Mouse (Mus musculus) hindbrain, postnatal 0 days (tissue): ENCODE measurements around the gene Pcdh9. TPM values are rescaled to one million over a fixed set of nuclear protein-coding genes. Genes with fewer than 3 reads are reported as not detected.

Source experiments
- ATAC-seq: fragments of 200-750 bp; cut with Nextera tagmentation; 2 replicates; pipeline ENCODE4 v1.8.0; 2017; ENCODE audit warnings: mild to moderate bottlenecking, moderate TSS enrichment, moderate library complexity
- DNase-seq: peaks from one replicate; pipeline ENCODE4 v3.0.0-alpha.2; 2015; ENCODE audit warnings: low spot score
- H3K27ac ChIP-seq: fragments of 300-500 bp; sonication (generic); 2 replicates; pipeline ENCODE4 v1.5.1; 2014; ENCODE audit warnings: mild to moderate bottlenecking
- H3K27me3 ChIP-seq: fragments of 300-500 bp; sonication (generic); 2 replicates; pipeline ENCODE4 v1.6.1; 2014; ENCODE audit warnings: low read length, mixed read lengths; ENCODE audit not compliant: insufficient read depth
- H3K36me3 ChIP-seq: fragments of 300-500 bp; sonication (generic); 2 replicates; pipeline ENCODE4 v1.6.1; 2014; ENCODE audit warnings: low read length, mixed read lengths; ENCODE audit not compliant: insufficient read depth
- H3K4me1 ChIP-seq: fragments of 300-500 bp; sonication (generic); 2 replicates; pipeline ENCODE4 v1.6.1; 2014; ENCODE audit warnings: antibody characterized with exemption, low read length, mixed read lengths; ENCODE audit not compliant: insufficient read depth
- H3K4me2 ChIP-seq: fragments of 300-500 bp; sonication (generic); 2 replicates; pipeline ENCODE4 v1.6.1; 2014; ENCODE audit warnings: low read depth, mild to moderate bottlenecking, low read length, moderate library complexity, mixed read lengths
- H3K4me3 ChIP-seq: fragments of 300-500 bp; sonication (generic); 2 replicates; pipeline ENCODE4 v1.5.1; 2014; ENCODE audit warnings: low read length
- H3K9ac ChIP-seq: fragments of 300-500 bp; sonication (generic); replicated peaks from 2 replicates; pipeline ENCODE4 v1.6.1; 2014; ENCODE audit warnings: mild to moderate bottlenecking, low read length, moderate library complexity, mixed read lengths
- H3K9me3 ChIP-seq: fragments of 300-500 bp; sonication (generic); 2 replicates; pipeline ENCODE4 v1.6.1; 2016; ENCODE audit warnings: low read length, mixed read lengths
- CTCF ChIP-seq: IDR thresholded peaks from 2 replicates; pipeline ENCODE4 v1.5.1; 2016; ENCODE audit warnings: antibody characterized with exemption, control low read depth, low read depth
- WGBS: fragments of 180-500 bp; shearing (Covaris S2); extraction: QIAGEN DNeasy Blood & Tissue Kit; methylation state at CpG from one replicate; pipeline ENCODE4 v1.1.7; 2014; 5-methylcytosine and 5-hydroxymethylcytosine counted together
- polyA plus RNA-seq: library from polyadenylated mRNA; unstranded; fragments of >200 nt; fragmentation: Nextera tagmentation; extraction: Ambion mirVana; gene quantifications from 2 replicates; pipeline ENCODE4 v1.2.1, GENCODE M21; 2015
- total RNA-seq: library from RNA; depleted of rRNA; stranded (reverse); fragments of >200 nt; gene quantifications from 2 replicates; pipeline ENCODE4 v1.2.3, GENCODE M21; 2014

The Pcdh9 gene
- total and polyA plus RNA-seq, 2 experiments from 2014 or later, result 129 to 149 TPM

GRCm38 (mm10) chr14:93092806-93093205 is 797.7 kb downstream of the Pcdh9 start:
- Histone ChIP-seq H3K9ac (no peak overlapping the region), H3K27me3 (no peaks in the 10 kb centered on the region), H3K27ac (no peak overlapping the region), H3K9me3 (no peaks in the 10 kb centered on the region), H3K4me1 (no peaks in the 10 kb centered on the region), H3K4me2 (no peak overlapping the region), H3K36me3 (no peaks in the 10 kb centered on the region), H3K4me3 (no peak overlapping the region)
- DNase-seq, result no peak
- 86% methylated on average over 4 of the region's 4 CpGs for WGBS
- ATAC-seq, result no peak
- no peak for TF ChIP-seq CTCF

DNA sequence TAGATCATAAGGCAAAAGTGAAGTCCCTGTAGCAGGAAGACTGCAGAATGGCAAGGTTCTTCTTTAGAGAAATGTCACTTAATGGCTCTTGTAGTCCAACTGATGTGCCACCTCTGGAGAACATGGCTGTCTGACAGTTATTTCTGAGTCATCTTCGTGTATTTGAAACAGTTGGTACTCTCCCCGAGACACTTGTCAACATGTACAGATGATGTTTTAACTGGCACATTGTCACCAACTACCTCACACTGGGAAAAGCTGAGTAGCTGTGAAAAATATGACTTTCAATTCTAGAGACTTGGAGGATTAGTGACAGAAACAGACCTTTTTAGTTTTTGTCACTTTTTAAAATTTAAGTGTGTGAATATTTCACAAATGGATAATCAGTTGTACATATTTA is 804.8 kb downstream of the Pcdh9 start:
- no peak for DNase-seq
- no peak for ATAC-seq
- Histone ChIP-seq H3K4me3 (no peak overlapping the region), H3K36me3 (no peaks in the 10 kb centered on the region), H3K9ac (no peak overlapping the region), H3K27ac (no peak overlapping the region), H3K4me2 (no peak overlapping the region), H3K27me3 (no peaks in the 10 kb centered on the region), H3K4me1 (no peaks in the 10 kb centered on the region), H3K9me3 (no peaks in the 10 kb centered on the region)
- 58% methylated on average over 2 of the region's 2 CpGs for WGBS
- no peak for TF ChIP-seq CTCF

DNA sequence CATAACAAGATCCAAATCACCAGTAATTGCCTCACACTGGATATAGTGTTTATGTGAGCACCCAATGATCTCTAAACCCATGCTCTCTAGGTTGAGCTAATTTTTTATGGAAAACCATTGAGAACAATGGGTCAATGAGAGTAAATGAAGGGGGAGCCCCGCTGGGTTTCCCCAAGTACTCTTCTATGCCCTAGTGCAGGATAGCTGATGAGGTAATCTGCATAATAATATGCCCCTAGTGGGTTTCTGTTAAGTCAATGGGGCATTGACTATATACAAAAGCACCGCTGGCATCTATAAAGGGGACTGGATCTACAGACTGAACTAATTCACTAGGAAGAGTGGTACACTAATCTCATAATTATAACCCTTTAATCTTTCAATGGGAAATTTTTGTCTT is 807.3 kb downstream of the Pcdh9 start:
- no peak overlapping the region for H3K9ac ChIP-seq
- H3K4me3 ChIP-seq, result no peak overlapping the region
- no peaks in the 10 kb centered on the region for H3K9me3 ChIP-seq
- no peaks in the 10 kb centered on the region for H3K36me3 ChIP-seq
- H3K4me2 ChIP-seq, result no peak overlapping the region
- ATAC-seq (no peak), DNase-seq (no peak)
- no peak for TF ChIP-seq CTCF
- no peaks in the 10 kb centered on the region for H3K4me1 ChIP-seq
- no peak overlapping the region for H3K27ac ChIP-seq
- H3K27me3 ChIP-seq, result no peaks in the 10 kb centered on the region
- WGBS, result 4% methylated on average over 2 of the region's 2 CpGs

DNA sequence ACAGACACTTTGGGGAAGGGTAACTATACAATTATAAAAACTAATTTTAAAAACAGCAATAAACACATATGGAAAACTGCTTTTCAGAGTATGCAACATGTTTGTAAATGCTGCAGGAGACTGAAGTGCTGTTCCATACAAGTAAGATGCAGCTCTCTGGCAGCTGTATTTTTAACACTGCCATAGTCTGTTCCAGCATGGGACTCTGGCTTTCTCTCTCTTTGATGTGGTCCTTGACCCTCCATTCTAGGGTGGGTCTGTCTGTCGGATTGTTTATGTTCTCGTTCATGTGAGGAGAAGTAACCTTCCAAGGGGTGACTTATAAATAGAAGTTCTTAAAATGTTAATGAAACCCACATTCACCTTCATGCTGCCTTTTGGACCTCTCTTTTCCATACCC is 809.6 kb downstream of the Pcdh9 start:
- no peaks in the 10 kb centered on the region for H3K27me3 ChIP-seq
- 32% methylated on average over 2 of the region's 2 CpGs for WGBS
- no peak for DNase-seq

GRCm38 (mm10) chr14:93075761-93076160 is 814.7 kb downstream of the Pcdh9 start:
- DNase-seq, result no peak
- TF ChIP-seq CTCF, result no peak
- WGBS, result 57% methylated on average over 2 of the region's 2 CpGs
- H3K4me2 ChIP-seq, result no peak overlapping the region
- H3K4me1 ChIP-seq, result no peaks in the 10 kb centered on the region
- H3K9me3 ChIP-seq, result no peaks in the 10 kb centered on the region
- ATAC-seq, result no peak
- H3K36me3 ChIP-seq, result no peaks in the 10 kb centered on the region
- no peak overlapping the region for H3K27ac ChIP-seq
- H3K27me3 ChIP-seq, result no peaks in the 10 kb centered on the region
- no peak overlapping the region for H3K4me3 ChIP-seq
- no peak overlapping the region for H3K9ac ChIP-seq

More for the DNA sequence above, 809.6 kb downstream of the Pcdh9 start:
- Histone ChIP-seq H3K9ac (no peak overlapping the region), H3K9me3 (no peaks in the 10 kb centered on the region), H3K4me1 (no peaks in the 10 kb centered on the region), H3K4me3 (no peak overlapping the region), H3K4me2 (no peak overlapping the region), H3K27ac (no peak overlapping the region), H3K36me3 (no peaks in the 10 kb centered on the region)
- no peak for TF ChIP-seq CTCF
- no peak for ATAC-seq

GRCm38 (mm10) chr14:93072346-93072745 is 818.1 kb downstream of the Pcdh9 start:
- Histone ChIP-seq H3K4me1 (no peaks in the 10 kb centered on the region; the same call in 1 of the 2 replicates), H3K4me3 (no peak overlapping the region), H3K9ac (no peak overlapping the region), H3K4me2 (no peak overlapping the region), H3K9me3 (no peaks in the 10 kb centered on the region), H3K27me3 (no peaks in the 10 kb centered on the region), H3K36me3 (no peaks in the 10 kb centered on the region), H3K27ac (no peak overlapping the region)
- no peak for ATAC-seq
- TF ChIP-seq CTCF, result no peak
- 61% methylated on average over 5 of the region's 5 CpGs for WGBS
- DNase-seq, result no peak

DNA sequence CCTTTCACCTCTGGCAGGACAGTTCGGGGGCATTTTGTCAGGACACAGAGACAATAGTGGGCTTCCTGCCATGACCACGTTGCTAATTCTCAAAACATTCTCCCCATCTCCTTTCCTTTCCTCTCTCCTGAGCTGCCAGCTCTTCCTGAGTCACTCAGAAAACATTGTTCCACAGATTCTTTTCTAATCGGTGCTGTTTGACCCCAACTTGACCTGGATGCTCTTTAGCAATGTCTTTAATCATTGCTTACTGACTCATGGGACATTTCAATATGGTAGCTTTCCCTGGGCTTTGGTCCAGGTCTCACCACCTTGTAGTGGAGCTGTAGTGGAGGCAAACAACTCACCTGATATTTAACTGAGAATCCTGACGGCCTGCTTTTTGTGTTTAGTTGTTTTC is 820.3 kb downstream of the Pcdh9 start:
- H3K9ac ChIP-seq, result no peak overlapping the region
- H3K4me1 ChIP-seq, result peaks cover 5% of the 10 kb centered on the region; the same call in 1 of the 2 replicates
- WGBS, result 50% methylated on average over 4 of the region's 4 CpGs
- no peak overlapping the region for H3K4me2 ChIP-seq
- TF ChIP-seq CTCF, result no peak
- no peak overlapping the region for H3K27ac ChIP-seq
- no peak for DNase-seq
- H3K36me3 ChIP-seq, result no peaks in the 10 kb centered on the region
- H3K27me3 ChIP-seq, result no peaks in the 10 kb centered on the region
- no peaks in the 10 kb centered on the region for H3K9me3 ChIP-seq
- no peak for ATAC-seq
- H3K4me3 ChIP-seq, result no peak overlapping the region
